Mouse (Mus musculus) C2C12 (cell line): Measurements from ENCODE around the gene Olfr218.

Experiments
- CEBPB ChIP-seq: IDR thresholded peaks from one replicate; pipeline ENCODE4 v1.6.1; 2011; ENCODE audit warnings: low read depth, mild to moderate bottlenecking, control low read depth, moderate library complexity
- CTCF ChIP-seq: IDR thresholded peaks from one replicate; pipeline ENCODE4 v1.5.1; 2011; ENCODE audit not compliant: control insufficient read depth, insufficient read depth, insufficient read length
- MAX ChIP-seq: IDR thresholded peaks from one replicate; pipeline ENCODE4 v1.6.1; 2011; ENCODE audit warnings: mild to moderate bottlenecking, control low read depth
- MYOG ChIP-seq: IDR thresholded peaks from one replicate; pipeline ENCODE4 v1.6.1; 2011; ENCODE audit not compliant: control insufficient read depth, insufficient read length; ENCODE audit errors: extremely low read depth
- USF1 ChIP-seq: IDR thresholded peaks from one replicate; pipeline ENCODE4 v1.6.1; 2011; ENCODE audit warnings: low read depth, mild to moderate bottlenecking, control low read depth, moderate library complexity

DNA sequence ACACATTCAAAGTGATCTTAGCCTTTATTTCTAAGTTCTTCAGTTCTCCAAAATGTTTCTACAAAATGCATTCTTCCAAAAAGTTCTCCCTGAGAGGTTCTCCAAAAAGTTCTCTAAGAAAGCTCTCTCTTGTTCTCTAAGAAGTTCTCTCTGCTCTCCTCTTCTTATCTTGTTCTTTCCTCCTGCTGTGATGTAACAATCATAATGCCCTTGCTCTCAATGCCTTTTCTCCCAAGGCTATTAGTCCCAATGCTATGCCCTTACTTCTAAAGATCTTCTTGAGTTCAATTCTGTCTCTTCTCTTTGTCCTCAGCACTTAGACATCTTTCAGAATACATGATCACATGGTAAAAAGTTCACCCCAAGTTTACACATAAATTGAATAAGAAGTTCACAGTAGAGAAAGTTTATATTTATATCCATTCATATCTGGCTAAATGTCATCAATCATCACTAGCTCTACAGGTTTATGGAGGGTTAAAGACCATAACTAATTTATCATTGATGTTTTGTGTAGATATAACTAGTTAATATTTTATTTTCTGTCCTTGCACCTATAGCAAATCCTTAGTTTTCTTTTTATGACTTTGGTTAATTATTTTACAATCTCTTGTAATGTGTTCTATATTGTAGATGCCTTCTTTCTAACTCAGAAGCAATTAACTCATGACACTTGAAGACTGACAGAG is 23.3 kb upstream of the Olfr218 start:
- no peak for TF ChIP-seq CTCF
- no peak for TF ChIP-seq CEBPB
- TF ChIP-seq USF1: no peak
- TF ChIP-seq MAX: no peak
- no peak for TF ChIP-seq MYOG
